Mouse (Mus musculus): ENCODE data around the gene Gm10770.
"Not testable (repeated sequence)": the region's sequence is repeated elsewhere in the genome, so short reads cannot be mapped to it uniquely, and the experiment has no call there.

Gm10770 gene

DNA sequence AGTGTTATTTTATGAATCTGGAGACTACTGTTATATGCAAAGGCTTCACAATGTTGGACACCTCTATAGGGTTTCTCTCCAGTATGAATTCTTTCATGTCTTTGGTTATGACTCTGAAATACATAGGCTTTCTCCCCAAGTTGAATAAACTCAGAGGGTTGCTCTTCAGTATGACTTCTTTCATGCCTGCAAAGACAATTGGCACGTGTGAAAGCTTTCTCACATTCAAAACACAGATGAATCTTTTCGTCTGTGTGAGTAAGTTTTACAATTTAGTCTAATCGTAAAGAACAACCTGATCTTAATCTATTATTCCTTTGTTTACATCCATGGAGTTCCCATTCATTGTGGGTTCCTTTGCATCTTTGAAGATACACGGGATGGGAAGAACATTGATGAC, at the start of gene Gm10770:
Gene Gm10770 (minus strand): TSS at position 101 of the 400 bp plus-strand sequence.
- in situ Hi-C loops (cut with MboI; ENCODE audit: unreplicated experiment in 2 of 2), result not testable (repeated sequence)

DNA sequence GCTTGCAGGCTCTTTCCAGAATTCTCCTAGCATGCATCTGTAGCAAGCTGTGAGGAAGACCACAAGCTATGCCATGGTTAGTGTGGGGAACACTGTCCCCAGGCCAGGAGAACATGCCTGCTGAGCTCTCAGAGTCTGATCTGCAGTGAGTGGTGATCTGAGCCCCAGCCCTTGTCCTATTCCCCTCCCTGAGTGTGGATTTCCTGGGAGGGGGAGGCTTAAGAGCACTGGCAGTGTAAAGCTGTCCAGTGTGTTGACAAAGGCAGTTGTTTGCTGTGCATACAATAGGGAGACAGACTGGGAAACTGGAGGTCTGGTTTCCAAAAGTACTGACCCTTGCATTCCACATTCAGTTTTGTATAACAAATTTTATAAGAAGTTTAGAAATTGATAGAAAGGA, 43.8 kb upstream of the Gm10770 start:
- in situ Hi-C loops (cut with MboI; ENCODE audit: unreplicated experiment in 2 of 2), result not testable (repeated sequence)

DNA sequence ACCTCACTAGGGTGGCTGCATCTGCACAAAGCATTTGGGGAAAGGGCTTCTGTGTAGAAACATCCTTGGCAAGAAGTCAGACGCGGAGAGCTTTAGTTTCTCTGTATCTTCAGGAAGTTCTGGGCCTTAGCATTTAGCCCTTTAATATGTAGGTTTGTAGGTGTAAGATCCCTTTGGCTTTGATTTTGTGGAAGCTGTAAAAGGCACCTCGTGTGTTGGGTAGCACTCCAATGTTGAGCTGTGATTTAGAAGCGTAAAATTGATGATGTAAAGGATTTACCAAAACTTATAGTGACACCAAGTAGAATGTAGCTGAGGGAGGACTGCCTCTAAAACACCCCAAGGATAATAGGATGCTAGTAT, 38.9 kb upstream of the Gm10770 start:
- in situ Hi-C loops (cut with MboI; ENCODE audit: unreplicated experiment in 2 of 2), result not testable (repeated sequence)

GRCm38 (mm10) chr2:150217600-150218362, 38.3 kb upstream of the Gm10770 start, which contains the start of gene Zfp937:
Gene Zfp937 (plus strand): TSS chr2:150218073.
- in situ Hi-C loops (cut with MboI; ENCODE audit: unreplicated experiment in 2 of 2), result not testable (repeated sequence)

DNA sequence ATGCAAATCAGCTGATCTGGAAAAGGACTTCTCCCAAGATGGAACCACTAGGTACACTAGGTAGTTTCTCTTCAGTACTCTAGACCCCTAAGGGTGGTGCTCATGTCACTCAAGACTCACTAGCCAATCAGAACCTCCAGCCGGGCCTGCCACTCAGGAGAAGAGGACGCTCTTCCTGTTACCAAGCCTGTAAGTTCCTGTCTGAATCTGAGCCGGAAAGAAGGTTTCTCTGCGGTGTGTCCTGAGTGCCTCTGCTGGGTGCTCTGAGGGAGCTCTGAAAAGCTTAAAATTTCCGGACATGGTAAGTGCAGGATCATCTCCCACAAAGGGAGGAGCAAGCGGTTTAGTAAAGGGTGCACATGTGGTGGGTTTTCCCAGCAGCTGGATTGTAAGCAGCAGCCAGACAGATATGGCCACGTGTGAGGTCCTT, 2.1 kb upstream of the Gm10770 start, which contains the start of gene Gm14139:
Gene Gm14139 (plus strand): TSS at position 186 of the 430 bp plus-strand sequence.
- in situ Hi-C loops (cut with MboI; ENCODE audit: unreplicated experiment in 2 of 2), result not testable (repeated sequence)

GRCm38 (mm10) chr2:150181046-150181445, 1.6 kb upstream of the Gm10770 start:
- in situ Hi-C loops (cut with MboI; ENCODE audit: unreplicated experiment in 2 of 2), result not testable (repeated sequence)

- in situ Hi-C loops (cut with MboI; ENCODE audit: unreplicated experiment in 2 of 2), result no loop called here
Observed at GRCm38 (mm10) chr2:150173833-150174232, 5.6 kb downstream of the Gm10770 start.

GRCm38 (mm10) chr2:150166703-150167102, 12.8 kb downstream of the Gm10770 start:
- in situ Hi-C loops (cut with MboI; ENCODE audit: unreplicated experiment in 2 of 2), result no loop called here

- in situ Hi-C loops (cut with MboI; ENCODE audit: unreplicated experiment in 2 of 2), result loop anchor here (5.0 to 25.0 kb wide), 11 partner anchors 176 to 1601 kb away; partner anchors contain the start of genes 3300002I08Rik (in 2 of the 2), Psmf1 (in 2 of the 2), Pygb (in 2 of the 2) and Cst11 (in 1 of the 2)
Observed at GRCm38 (mm10) chr2:150136435-150136897, 43.0 kb downstream of the Gm10770 start, which contains the start of gene Zfp120. Gene Zfp120 (minus strand): TSS chr2:150136708.

DNA sequence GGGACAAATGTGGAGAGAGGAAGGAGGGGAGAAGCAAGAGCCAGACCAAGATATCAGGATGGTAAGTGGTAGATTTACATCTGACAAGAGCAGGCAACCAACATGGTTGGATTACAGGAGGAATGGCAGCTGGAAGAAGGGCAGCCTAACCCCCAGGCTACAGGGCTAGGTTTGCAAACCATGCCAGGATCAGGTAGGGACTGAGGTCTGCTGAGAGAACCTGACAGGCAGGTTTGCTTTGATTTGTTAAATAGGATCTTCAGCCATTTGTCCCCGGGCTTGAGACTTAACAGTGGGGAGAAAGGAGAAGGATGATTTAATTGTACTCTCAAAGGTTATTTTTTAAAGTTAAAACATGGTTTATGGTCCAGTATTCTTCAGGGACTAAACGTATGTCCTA, 46.7 kb downstream of the Gm10770 start:
- in situ Hi-C loops (cut with MboI; ENCODE audit: unreplicated experiment in 2 of 2), result loop anchor here (5.0 to 25.0 kb wide), 10 partner anchors 180 to 1605 kb away; partner anchors contain the start of genes 3300002I08Rik (in 2 of the 2), Psmf1 (in 2 of the 2), Pygb (in 2 of the 2) and Cst11 (in 1 of the 2)

GRCm38 (mm10) chr2:150132002-150132401, 47.5 kb downstream of the Gm10770 start:
- in situ Hi-C loops (cut with MboI; ENCODE audit: unreplicated experiment in 2 of 2), result loop anchor here (5.0 to 25.0 kb wide), 10 partner anchors 180 to 1605 kb away; partner anchors contain the start of genes 3300002I08Rik (in 2 of the 2), Psmf1 (in 2 of the 2), Pygb (in 2 of the 2) and Cst11 (in 1 of the 2)

Data from v-Abl transformed pro-B cells (cell line).